Mouse (Mus musculus): ENCODE results near the gene Skida1. TPM values are rescaled to one million over a fixed set of nuclear protein-coding genes. Genes with fewer than 3 reads are reported as not detected.

The Skida1 gene
- polyA plus RNA-seq, 1 experiment = 5.4 TPM

GRCm38 (mm10) chr2:18026116-18026947 lies 22.5 kb downstream of the Skida1 start:
- Histone ChIP-seq H3K4me3 (ENCODE audit: insufficient read depth, low read length) (peak overlapping the region; percentile 86), H3K4me1 (ENCODE audit: control insufficient read depth, insufficient read depth, low read length) (no peaks in the 10 kb centered on the region; the same call in 1 of the 2 replicates), H3K27ac (ENCODE audit: insufficient read depth, low read length) (no peak overlapping the region)
- TF ChIP-seq POLR2A (IDR thresholded peaks at IDR 0.05; ENCODE audit: extremely low read depth, insufficient read depth, low read length) = no peak
- TF ChIP-seq CTCF (IDR thresholded peaks at IDR 0.05; ENCODE audit: extremely low read depth, insufficient read depth, low read length) = no peak

GRCm38 (mm10) chr2:18025781-18026115 lies 23.1 kb downstream of the Skida1 start:
- Histone ChIP-seq H3K27ac (ENCODE audit: insufficient read depth, low read length) (no peak overlapping the region), H3K4me1 (ENCODE audit: control insufficient read depth, insufficient read depth, low read length) (no peaks in the 10 kb centered on the region; the same call in 1 of the 2 replicates)

GRCm38 (mm10) chr2:18025116-18025515 lies 23.7 kb downstream of the Skida1 start:
- no peaks in the 10 kb centered on the region; the same call in 1 of the 2 replicates for H3K4me1 ChIP-seq (ENCODE audit: control insufficient read depth, insufficient read depth, low read length)
- H3K4me3 ChIP-seq (ENCODE audit: insufficient read depth, low read length) = no peak overlapping the region; the same call in 1 of the 2 replicates
- no peak overlapping the region for H3K27ac ChIP-seq (ENCODE audit: insufficient read depth, low read length)
- TF ChIP-seq CTCF (IDR thresholded peaks at IDR 0.05; ENCODE audit: extremely low read depth, insufficient read depth, low read length) (no peak), POLR2A (IDR thresholded peaks at IDR 0.05; ENCODE audit: extremely low read depth, insufficient read depth, low read length) (no peak)

More at GRCm38 (mm10) chr2:18025781-18026115, 23.1 kb downstream of the Skida1 start:
- no peak for TF ChIP-seq CTCF (IDR thresholded peaks at IDR 0.05; ENCODE audit: extremely low read depth, insufficient read depth, low read length)
- TF ChIP-seq POLR2A (IDR thresholded peaks at IDR 0.05; ENCODE audit: extremely low read depth, insufficient read depth, low read length) = no peak
- H3K4me3 ChIP-seq (ENCODE audit: insufficient read depth, low read length) = peak overlapping the region; percentile 86

- Histone ChIP-seq H3K4me3 (ENCODE audit: insufficient read depth, low read length) (no peak overlapping the region), H3K27ac (ENCODE audit: insufficient read depth, low read length) (no peak overlapping the region), H3K4me1 (ENCODE audit: control insufficient read depth, insufficient read depth, low read length) (no peaks in the 10 kb centered on the region; the same call in 1 of the 2 replicates)
- TF ChIP-seq CTCF (IDR thresholded peaks at IDR 0.05; ENCODE audit: extremely low read depth, insufficient read depth, low read length) (no peak), POLR2A (IDR thresholded peaks at IDR 0.05; ENCODE audit: extremely low read depth, insufficient read depth, low read length) (no peak)
These were observed 26.0 kb downstream of the Skida1 start for GRCm38 (mm10) chr2:18022886-18023285.

GRCm38 (mm10) chr2:18019122-18019521 lies 29.7 kb downstream of the Skida1 start:
- TF ChIP-seq CTCF (IDR thresholded peaks at IDR 0.05; ENCODE audit: extremely low read depth, insufficient read depth, low read length) = no peak
- TF ChIP-seq POLR2A (IDR thresholded peaks at IDR 0.05; ENCODE audit: extremely low read depth, insufficient read depth, low read length) = no peak

GRCm38 (mm10) chr2:18017321-18017720 lies 31.5 kb downstream of the Skida1 start:
- no peak for TF ChIP-seq CTCF (IDR thresholded peaks at IDR 0.05; ENCODE audit: extremely low read depth, insufficient read depth, low read length)
- TF ChIP-seq POLR2A (IDR thresholded peaks at IDR 0.05; ENCODE audit: extremely low read depth, insufficient read depth, low read length) = no peak
- no peaks in the 10 kb centered on the region for H3K4me1 ChIP-seq (ENCODE audit: control insufficient read depth, insufficient read depth, low read length)
- H3K27ac ChIP-seq (ENCODE audit: insufficient read depth, low read length) = no peak overlapping the region
- H3K4me3 ChIP-seq (ENCODE audit: insufficient read depth, low read length) = no peak overlapping the region

More at GRCm38 (mm10) chr2:18019122-18019521, 29.7 kb downstream of the Skida1 start:
- Histone ChIP-seq H3K4me3 (ENCODE audit: insufficient read depth, low read length) (no peak overlapping the region), H3K4me1 (ENCODE audit: control insufficient read depth, insufficient read depth, low read length) (no peaks in the 10 kb centered on the region), H3K27ac (ENCODE audit: insufficient read depth, low read length) (no peak overlapping the region)

- no peak overlapping the region for H3K4me3 ChIP-seq (ENCODE audit: insufficient read depth, low read length)
- no peak overlapping the region for H3K27ac ChIP-seq (ENCODE audit: insufficient read depth, low read length)
- H3K4me1 ChIP-seq (ENCODE audit: control insufficient read depth, insufficient read depth, low read length) = no peaks in the 10 kb centered on the region
- TF ChIP-seq CTCF (IDR thresholded peaks at IDR 0.05; ENCODE audit: extremely low read depth, insufficient read depth, low read length) (no peak), POLR2A (IDR thresholded peaks at IDR 0.05; ENCODE audit: extremely low read depth, insufficient read depth, low read length) (no peak)
These were observed 32.2 kb downstream of the Skida1 start for GRCm38 (mm10) chr2:18016639-18017038.

GRCm38 (mm10) chr2:18015581-18015980 lies 33.3 kb downstream of the Skida1 start:
- Histone ChIP-seq H3K27ac (ENCODE audit: insufficient read depth, low read length) (no peak overlapping the region), H3K4me3 (ENCODE audit: insufficient read depth, low read length) (no peak overlapping the region), H3K4me1 (ENCODE audit: control insufficient read depth, insufficient read depth, low read length) (no peaks in the 10 kb centered on the region)
- TF ChIP-seq CTCF (IDR thresholded peaks at IDR 0.05; ENCODE audit: extremely low read depth, insufficient read depth, low read length) (no peak), POLR2A (IDR thresholded peaks at IDR 0.05; ENCODE audit: extremely low read depth, insufficient read depth, low read length) (no peak)

GRCm38 (mm10) chr2:18012866-18013265 lies 36.0 kb downstream of the Skida1 start:
- no peak overlapping the region for H3K4me3 ChIP-seq (ENCODE audit: insufficient read depth, low read length)
- no peak overlapping the region for H3K27ac ChIP-seq (ENCODE audit: insufficient read depth, low read length)
- TF ChIP-seq CTCF (IDR thresholded peaks at IDR 0.05; ENCODE audit: extremely low read depth, insufficient read depth, low read length) (no peak), POLR2A (IDR thresholded peaks at IDR 0.05; ENCODE audit: extremely low read depth, insufficient read depth, low read length) (no peak)
- H3K4me1 ChIP-seq (ENCODE audit: control insufficient read depth, insufficient read depth, low read length) = no peaks in the 10 kb centered on the region

- H3K27ac ChIP-seq (ENCODE audit: insufficient read depth, low read length) = no peak overlapping the region
- no peaks in the 10 kb centered on the region for H3K4me1 ChIP-seq (ENCODE audit: control insufficient read depth, insufficient read depth, low read length)
- TF ChIP-seq POLR2A (IDR thresholded peaks at IDR 0.05; ENCODE audit: extremely low read depth, insufficient read depth, low read length) = no peak
- no peak for TF ChIP-seq CTCF (IDR thresholded peaks at IDR 0.05; ENCODE audit: extremely low read depth, insufficient read depth, low read length)
- no peak overlapping the region for H3K4me3 ChIP-seq (ENCODE audit: insufficient read depth, low read length)
These were observed 37.6 kb downstream of the Skida1 start for GRCm38 (mm10) chr2:18011226-18011625.
